ENCODE assay signal across 11 mouse cellular contexts in the genomic region with DNA sequence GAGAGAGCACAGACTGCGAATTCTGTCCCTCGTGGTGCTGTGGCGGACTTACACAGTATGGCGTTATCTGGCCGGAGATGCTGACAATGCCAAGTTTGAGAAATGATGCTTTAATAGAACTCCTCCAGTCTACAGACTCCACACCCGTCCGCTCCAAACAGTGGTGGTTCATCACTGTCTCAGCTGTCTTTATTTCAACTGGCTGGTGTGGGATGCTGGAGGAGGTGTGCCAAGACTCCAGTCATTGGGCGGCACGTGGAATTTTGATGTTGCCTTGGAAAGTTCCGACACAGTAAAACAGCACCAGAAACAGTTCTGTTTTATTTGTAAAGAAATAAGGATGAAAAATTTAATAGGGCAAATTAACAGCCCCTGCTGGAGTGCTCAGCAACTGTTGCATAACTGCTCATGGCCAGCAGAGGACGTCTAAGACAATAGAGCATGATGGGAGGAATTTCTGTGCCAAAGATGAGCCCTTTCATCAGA.
DNase-seq lines count a peak whose midpoint lies in the region; ATAC-seq and TF ChIP-seq lines count a peak whose summit lies in the region.
"Had no signal": no experiment of that assay in that cellular context is flagged by ENCODE, and none has a peak within 500 bp of the region (broad histone marks: within the 10 kb centered on the region; RNA-seq: fewer than 3 reads in every experiment).

No protein-coding gene starts in this region.

- H3K4me3 ChIP-seq in cerebellum, adult 2 months (replicated peaks; ENCODE audit: insufficient read depth, low read depth, low read length), result no peak overlapping the region
- H3K4me3 ChIP-seq in kidney, adult 2 months (ENCODE audit: insufficient read depth, low read depth, low read length), result no peak overlapping the region
- H3K4me3 ChIP-seq in kidney, embryonic 15.5 days (replicated peaks), result no peak overlapping the region
- H3K4me3 ChIP-seq: stomach, embryonic 15.5 days had no signal

- H3K4me1 ChIP-seq in cerebellum, adult 2 months (ENCODE audit: control insufficient read depth, insufficient read depth, low read length), result no peaks in the 10 kb centered on the region
- H3K4me1 ChIP-seq in kidney, adult 2 months (ENCODE audit: control insufficient read depth, insufficient read depth, low read length), result no peaks in the 10 kb centered on the region
- 0 out of 2 replicates have a peak, but pooled peaks cover 3% of the 10 kb centered on the region for H3K4me1 ChIP-seq in kidney, embryonic 15.5 days
- H3K4me1 ChIP-seq: stomach, embryonic 15.5 days had no signal

- no peak overlapping the region for H3K27ac ChIP-seq in cerebellum, adult 2 months (ENCODE audit: insufficient read depth, low read length)
- H3K27ac ChIP-seq in kidney, adult 2 months (ENCODE audit: insufficient read depth, low read depth, low read length), result no peak overlapping the region
- no peak overlapping the region for H3K27ac ChIP-seq in kidney, embryonic 15.5 days
- H3K27ac ChIP-seq: stomach, embryonic 15.5 days had no signal

- H3K36me3 ChIP-seq in kidney, adult 2 months (ENCODE audit: control insufficient read depth, insufficient read depth, low read length), result no peaks in the 10 kb centered on the region
- H3K36me3 ChIP-seq in kidney, embryonic 15.5 days, result no peaks in the 10 kb centered on the region
- H3K36me3 ChIP-seq: stomach, embryonic 15.5 days had no signal

- H3K9ac ChIP-seq in kidney, embryonic 15.5 days, result no peak overlapping the region
- H3K9ac ChIP-seq: stomach, embryonic 15.5 days had no signal

- no peak for ATAC-seq in kidney, embryonic 15.5 days (replicated peaks; ENCODE audit: low FRiP score)

- peak in 1 of 2 experiments; percentile 9 for DNase-seq in cerebellum, adult 2 months
- no peak for DNase-seq in cerebellum, adult 11-12 months
- no peak for DNase-seq in kidney, adult 2 months
- peak; percentile 24 for DNase-seq in urinary bladder, postnatal 14 days (ENCODE audit: low spot score)
- no peak for DNase-seq in urinary bladder, postnatal 36 days (ENCODE audit: low spot score in 2 of 2)
- no peak for DNase-seq in thymus, postnatal 4 days
- DNase-seq in c-Kit-positive CD71-positive TER-119-positive erythroid progenitor cells, embryonic 14.5 days (ENCODE audit: low spot score), result no peak
- DNase-seq: heart, postnatal 36 days had no signal

- H3K9me3 ChIP-seq in kidney, embryonic 15.5 days (replicated peaks), result no peaks in the 10 kb centered on the region
- H3K9me3 ChIP-seq: stomach, embryonic 15.5 days had no signal

- H3K27me3 ChIP-seq in cerebellum, adult 2 months (ENCODE audit: control insufficient read depth, insufficient read depth, low read length), result no peaks in the 10 kb centered on the region; the same call in 1 of the 2 replicates
- H3K27me3 ChIP-seq in kidney, adult 2 months (replicated peaks; ENCODE audit: control insufficient read depth, insufficient read depth, low read length), result no peaks in the 10 kb centered on the region
- H3K27me3 ChIP-seq in kidney, embryonic 15.5 days, result no peaks in the 10 kb centered on the region
- H3K27me3 ChIP-seq: stomach, embryonic 15.5 days had no signal

- TF ChIP-seq POLR2A in cerebellum, adult 2 months (IDR thresholded peaks at IDR 0.05; ENCODE audit: borderline replicate concordance, insufficient read depth, low read length), result no peak
- no peak for TF ChIP-seq POLR2A in kidney, adult 2 months (IDR thresholded peaks at IDR 0.05; ENCODE audit: low read depth, low read length)

- TF ChIP-seq CTCF in cerebellum, adult 2 months (IDR thresholded peaks at IDR 0.05; ENCODE audit: borderline replicate concordance, insufficient read depth, low read depth, low read length), result peak; percentile 18; the same call in 1 of the 2 replicates
- TF ChIP-seq CTCF in kidney, adult 2 months (conservative IDR thresholded peaks at IDR 0.05; ENCODE audit: insufficient read depth, insufficient read length, low read depth, low read length), result peak; percentile 34

- 47% methylated on average over 11 of the region's 11 CpGs for WGBS in cerebellum, adult 2 months
- WGBS in kidney, adult 2 months, result 74% methylated on average over 11 of the region's 11 CpGs
- 72% methylated on average over 11 of the region's 11 CpGs for WGBS in kidney, embryonic 15.5 days

- H3K4me2 ChIP-seq in kidney, embryonic 15.5 days, result no peak overlapping the region
- H3K4me2 ChIP-seq: midbrain, embryonic 11.5 days; stomach, embryonic 15.5 days had no signal
